ENCODE assay signal across 17 mouse cellular contexts in genomic region chr2:172904614-172905013, GRCm38 (mm10). TPM values are rescaled to one million over a fixed set of nuclear protein-coding genes. Genes with fewer than 3 reads are reported as not detected.
"Had no signal": no experiment of that assay in that cellular context is flagged by ENCODE, and none has a peak within 500 bp of the region (broad histone marks: within the 10 kb centered on the region; RNA-seq: fewer than 3 reads in every experiment).

No protein-coding gene starts in this region.

- ATAC-seq: lung, postnatal 0 days; midbrain, embryonic 16.5 days had no signal

- DNase-seq: kidney, postnatal 14 days; lung, adult 2 months; lung, postnatal 36 days; retina, postnatal 1 day; right cerebral cortex, postnatal 4 days; spleen, adult 18-20 months; thymus, adult 18-20 months; thymus, postnatal 14 days had no signal

- H3K36me3 ChIP-seq: liver, embryonic 15.5 days; neural tube, embryonic 13.5 days had no signal

- H3K4me2 ChIP-seq: liver, embryonic 11.5 days; liver, embryonic 15.5 days; midbrain, embryonic 11.5 days; neural tube, embryonic 13.5 days had no signal

- H3K27me3 ChIP-seq: liver, embryonic 15.5 days; neural tube, embryonic 13.5 days had no signal

- H3K9ac ChIP-seq: liver, embryonic 15.5 days; neural tube, embryonic 13.5 days had no signal

- H3K4me3 ChIP-seq: left cerebral cortex, adult 2 months; limb, embryonic 10.5 days; liver, embryonic 15.5 days; neural tube, embryonic 13.5 days had no signal

- H3K9me3 ChIP-seq: limb, embryonic 10.5 days; liver, embryonic 15.5 days; neural tube, embryonic 13.5 days had no signal

- H3K27ac ChIP-seq: left cerebral cortex, adult 2 months; liver, embryonic 15.5 days; neural tube, embryonic 13.5 days had no signal

RNA-seq across cellular contexts. Expression of gene Bmp7, which starts 35.5 kb away (rescaled TPM):
- total RNA-seq: megakaryocyte progenitor cell, adult 5-6 weeks had no signal
